Mouse (Mus musculus): ENCODE data around the gene Ppm1m.

The Ppm1m gene

DNA sequence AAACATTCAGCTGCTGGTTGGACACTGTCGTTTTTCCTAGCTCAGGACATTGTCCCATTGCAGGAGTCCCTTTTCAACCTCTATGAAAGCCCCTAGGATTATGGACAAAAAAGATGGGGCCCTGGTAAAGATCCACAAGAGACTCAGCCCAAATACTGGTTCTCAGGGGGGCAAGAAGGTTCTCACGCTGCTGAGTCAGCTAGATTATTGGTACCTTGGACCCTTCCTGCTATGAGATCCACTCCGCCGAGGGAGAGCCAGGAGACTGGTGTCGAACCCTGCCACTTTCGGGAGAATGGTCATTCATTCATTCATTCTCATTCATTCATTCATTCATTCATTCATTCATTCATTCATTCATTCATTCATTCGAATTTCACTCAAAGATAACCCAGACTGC, 17.4 kb upstream of the Ppm1m start:
- DNase-seq, result no peak

DNA sequence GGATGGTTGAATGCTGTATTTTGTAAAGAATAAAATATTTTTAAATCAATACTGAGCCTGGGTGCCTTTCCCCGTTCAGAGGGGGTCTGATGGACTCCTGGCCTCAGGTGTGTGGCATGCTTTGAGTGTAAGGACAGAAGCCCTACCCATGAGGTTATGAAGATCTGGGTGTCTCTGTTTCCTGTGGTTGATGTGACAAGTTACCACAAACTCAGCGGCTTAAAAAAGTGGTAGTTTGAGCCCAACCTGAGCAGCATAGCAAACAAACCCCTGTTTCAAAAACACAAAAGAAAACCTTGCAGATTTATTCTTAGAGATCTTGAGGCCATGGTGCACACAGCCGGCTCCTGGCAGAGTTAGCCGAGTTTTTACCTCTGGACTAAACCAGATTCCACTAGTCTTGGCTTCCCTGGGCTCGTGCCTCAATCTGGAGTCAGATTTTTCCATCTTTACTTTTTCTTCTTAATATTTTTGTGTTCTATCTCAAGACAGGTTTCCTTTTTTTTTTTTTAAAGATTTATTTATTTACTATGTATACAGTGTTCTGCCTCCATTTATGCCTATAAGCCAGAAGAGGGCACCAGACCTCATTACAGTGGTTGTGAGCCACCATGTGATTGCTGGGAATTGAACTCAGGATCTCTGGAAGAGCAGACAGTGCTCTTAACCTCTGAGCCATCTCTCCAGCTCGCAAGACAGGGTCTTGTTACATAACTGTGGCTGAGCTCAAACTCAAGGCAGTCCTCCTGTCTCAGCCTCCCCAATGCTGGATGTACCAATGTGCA, 16.0 kb upstream of the Ppm1m start:
- DNase-seq, result no peak

DNA sequence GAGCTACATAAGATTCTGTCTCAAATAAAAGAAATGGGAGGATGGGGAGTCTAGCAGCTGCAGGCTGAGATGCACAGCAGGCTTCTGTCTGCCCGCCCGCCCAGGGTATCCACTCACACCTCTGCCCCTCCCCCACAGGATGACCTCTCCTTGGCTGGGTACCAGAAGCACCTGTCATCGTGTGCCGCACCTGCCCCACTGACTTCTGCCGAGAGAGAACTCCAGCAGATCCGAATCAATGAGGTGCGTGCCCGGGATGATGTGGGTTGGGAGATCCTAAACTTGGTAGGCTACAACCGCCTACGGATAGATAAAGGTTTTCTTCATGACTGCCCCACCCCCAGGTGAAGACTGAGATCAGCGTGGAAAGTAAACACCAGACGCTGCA, 13.0 kb upstream of the Ppm1m start:
- DNase-seq, result no peak

DNA sequence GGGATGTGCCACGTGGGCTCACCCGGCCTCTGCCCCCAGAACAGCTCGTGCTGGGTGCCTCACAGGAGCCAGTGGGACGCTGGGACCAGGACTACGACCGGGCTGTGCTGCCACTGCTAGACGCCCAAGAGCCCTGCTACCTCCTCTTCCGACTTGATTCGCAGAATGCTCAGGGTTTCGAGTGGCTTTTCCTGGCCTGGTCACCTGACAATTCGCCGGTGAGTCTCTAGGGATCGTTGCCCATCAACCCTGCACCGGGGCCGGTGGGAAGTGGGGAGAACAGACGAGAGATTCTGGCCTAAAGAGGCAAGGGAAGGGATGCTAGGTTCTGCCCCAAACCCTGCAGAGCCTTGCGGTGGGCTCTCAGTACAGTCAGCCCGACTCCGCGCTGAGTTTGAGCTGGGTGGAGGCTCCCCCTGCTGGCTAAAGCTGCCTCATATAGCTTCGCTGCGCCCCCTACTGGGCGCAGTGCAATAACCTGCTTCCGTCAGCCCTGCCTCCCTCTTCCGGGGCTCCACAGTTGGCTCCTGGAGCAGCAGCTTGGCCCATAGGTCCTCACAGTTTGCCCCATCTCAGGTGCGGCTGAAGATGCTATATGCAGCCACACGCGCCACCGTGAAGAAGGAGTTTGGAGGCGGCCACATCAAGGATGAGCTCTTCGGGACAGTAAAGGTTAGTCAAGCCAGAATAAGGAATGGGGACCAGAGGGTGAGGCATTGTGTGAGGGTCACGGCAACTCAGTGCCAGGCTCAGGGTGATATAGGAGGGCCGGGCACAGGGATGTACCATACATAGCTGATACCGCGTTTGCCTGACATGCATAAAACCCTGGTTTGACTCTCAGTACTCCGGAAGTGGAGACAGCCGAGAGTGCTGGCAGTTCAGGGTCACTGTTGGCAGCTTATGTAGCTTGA, 12.4 kb upstream of the Ppm1m start:
- peak; percentile 93 for DNase-seq

DNA sequence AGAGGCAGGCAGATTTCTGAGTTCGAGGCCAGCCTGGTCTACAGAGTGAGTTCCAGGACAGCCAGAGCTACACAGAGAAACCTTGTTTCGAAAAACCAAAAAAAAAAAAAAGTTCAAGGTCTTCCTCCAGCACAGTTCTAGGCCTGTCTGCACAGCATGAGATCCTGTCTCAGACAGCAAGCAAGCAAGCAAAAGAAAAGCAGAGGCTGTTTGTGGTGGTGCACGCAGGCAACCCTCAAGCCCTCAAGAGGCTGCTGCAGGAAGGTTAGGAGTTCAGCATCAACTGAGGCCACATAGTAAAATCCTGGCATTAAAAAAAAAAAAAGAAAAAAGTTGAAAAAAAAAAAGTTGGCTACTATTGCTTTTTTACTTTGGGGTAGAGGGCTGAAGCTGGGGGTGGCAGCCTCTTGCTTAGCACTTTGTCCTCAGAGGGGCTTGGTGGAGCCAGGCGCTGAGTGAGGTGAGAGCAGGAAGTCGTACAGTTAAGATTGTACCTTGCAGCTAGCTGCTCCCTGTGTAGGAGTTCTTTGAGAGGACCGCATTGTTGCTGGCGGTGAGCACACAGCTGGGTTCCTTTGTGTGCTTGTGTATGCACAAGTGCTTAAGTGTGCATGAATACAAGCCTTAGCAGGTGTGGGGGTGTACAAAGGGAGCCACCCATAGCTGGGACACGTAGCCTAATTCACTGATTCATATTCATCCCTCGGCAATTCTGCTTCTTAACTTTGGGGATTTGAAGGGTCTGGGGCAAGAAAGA, 11.5 kb upstream of the Ppm1m start:
- DNase-seq, result no peak

DNA sequence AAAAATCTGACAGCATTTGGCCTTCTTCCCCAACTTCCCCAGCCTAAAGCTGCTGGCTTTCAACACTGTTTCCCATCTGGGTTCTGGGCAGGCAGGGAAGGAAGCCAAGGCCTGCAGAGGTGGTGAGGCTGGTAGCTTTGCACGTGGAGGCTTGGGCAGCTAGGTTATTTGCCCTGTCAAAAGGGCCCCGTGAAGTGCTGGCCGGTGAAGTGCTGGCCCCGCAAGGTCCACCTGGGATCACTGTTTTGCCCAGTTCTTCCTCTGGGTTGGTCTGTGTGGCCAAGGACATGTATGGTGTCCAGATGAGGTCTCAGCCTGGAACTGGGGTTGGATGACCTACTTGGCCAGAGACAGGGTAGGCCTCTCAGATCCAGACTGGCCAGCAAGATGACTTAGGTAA, 10.4 kb upstream of the Ppm1m start:
- DNase-seq, result no peak

DNA sequence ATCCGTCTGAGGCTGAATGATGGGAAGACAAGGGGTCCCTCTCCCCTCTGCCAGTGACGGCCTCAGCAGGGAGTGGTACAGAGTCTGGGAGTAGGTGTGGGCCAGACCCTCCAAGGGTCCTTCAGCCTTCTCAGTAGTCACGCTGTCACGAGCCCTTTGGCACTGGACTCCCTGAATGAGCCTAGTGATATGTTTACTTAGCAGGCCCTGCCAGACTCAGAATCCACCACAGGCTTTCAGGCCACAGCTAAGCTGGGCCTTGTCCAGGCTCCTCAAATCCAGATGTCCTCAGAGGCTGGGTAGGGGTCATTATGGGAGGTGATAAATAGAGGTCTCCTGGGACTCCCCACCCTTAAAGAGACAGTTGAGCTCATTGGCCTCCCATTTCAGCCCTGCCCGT, 8.6 kb upstream of the Ppm1m start:
- DNase-seq, result no peak

DNA sequence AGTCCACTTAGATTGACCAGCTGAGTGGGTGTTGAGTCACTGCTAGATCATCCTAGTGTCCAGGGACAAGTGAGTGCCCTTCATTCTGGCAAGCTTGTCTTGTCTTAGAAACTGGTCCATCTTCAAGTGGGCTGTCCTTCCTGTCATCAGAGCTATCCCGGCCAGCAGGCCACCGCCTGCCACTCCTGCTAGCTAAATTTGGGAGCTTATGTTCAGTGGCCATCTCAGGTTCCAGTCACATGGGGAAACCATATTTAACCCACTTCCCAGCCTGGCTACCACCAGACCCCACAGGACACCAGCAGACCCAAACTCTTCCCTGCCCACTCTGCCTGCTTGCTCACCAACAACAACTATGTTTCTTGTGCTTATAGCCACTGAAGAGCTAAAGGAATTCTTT, 7.0 kb upstream of the Ppm1m start:
- DNase-seq, result no peak

DNA sequence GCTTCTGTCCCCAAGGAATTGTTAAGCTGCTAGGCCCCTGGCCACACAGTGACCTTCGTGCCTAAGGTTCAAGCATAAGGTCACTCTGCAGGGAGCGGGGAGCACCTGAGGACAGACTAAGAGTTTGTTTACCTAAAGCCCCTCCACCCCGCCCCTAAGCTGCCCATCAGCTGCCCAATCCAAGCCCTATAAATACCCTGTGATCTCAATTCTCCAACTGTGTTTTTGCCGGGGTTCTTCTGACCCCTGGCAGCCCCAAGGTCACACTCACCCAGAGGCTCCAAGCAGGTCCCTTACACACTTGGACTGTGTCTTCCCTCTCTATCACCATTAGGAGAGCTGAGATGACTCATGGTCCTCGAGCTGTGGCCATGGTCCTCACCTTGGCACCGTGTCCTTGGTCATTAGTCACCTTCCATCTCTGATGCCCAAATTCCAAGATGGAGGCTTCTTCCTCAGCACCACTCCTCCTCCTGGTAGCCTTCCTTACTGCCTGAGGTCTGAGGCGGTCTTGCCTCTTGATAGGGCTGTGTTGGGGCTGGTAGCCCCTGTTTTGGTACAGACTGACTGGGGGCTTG, 6.3 kb upstream of the Ppm1m start:
- no peak for DNase-seq

DNA sequence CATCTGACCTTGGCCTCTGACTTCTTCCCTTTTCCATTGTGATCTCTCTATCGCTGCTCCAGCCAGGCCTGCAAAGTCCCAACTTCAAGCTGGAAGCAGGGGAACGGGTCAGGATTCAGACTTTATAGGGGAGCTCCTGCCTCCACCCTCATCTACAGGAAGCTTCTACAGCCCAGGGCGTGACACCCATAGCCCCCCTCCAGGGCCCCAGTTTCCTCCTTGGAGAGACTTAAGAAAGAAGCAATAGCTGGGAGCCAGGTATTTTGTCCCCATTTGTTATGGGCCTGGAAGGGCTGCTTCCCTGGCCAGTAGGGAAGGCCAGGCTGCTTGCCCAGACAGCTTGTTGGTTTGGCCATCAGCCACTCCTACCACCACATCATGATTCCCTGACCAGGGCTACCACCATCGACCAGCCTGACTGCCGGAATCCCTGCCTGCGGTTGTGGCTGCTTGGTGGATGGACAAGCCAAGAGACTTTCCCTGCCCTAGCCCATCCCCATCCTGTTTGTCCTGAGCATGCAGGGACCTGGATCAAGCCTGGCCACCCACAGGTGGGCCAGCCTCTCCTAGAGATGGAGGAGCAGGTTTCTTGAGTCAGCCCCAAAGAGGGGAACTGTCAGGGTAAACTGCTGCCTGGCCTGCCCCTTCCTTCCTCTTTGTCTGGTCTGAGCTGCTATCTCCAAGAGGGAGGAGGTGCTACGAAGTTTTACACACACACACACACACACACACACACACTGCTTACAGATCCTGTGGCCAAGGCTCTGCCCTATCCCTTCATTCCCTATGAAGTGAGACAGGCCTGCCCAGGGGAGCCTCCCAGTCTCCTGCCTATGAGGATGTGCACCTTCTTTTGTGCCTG, 4.7 kb upstream of the Ppm1m start:
- no peak for DNase-seq

DNA sequence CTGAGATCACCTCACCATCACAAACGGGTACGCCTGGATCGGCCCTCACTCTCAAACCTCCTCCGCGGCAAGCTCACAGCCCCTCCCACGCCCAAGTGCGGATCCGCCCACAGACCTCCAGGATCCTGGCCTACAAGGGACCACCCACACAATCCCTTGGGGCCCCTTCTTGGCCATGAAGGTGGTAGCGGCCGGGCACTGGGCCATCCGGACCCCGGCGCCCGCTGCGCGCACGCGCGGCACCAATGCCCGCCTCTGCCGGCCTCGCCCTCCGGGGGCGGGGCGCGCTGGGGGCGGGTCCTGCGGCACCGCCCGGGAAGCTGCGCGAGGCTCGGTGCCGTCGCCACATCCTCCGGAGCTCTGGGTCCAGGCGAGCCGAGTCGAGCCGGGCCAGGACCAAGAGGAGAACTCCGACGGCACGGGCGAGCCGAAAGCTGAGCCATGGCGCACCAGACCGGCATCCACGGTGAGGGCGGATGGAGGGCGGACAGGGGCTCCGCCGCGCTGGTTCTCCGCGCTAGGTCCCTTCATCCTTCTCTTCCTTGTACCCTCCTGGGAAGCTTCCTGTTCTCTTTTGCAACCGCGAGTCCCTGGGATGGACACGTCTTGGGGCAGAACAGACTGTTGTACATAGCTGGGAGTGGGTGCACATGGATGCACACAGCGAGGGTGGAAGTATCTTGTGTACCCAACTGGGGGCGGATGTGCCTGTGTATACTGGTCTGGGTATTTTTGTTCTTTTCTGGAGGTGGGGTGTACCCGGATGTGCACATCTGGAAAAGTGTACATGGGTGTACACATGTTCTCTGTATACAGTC, 3.5 kb upstream of the Ppm1m start, which contains the start of gene Twf2:
TSS of gene Twf2 (plus strand) at position 290 of the 818 bp plus-strand sequence.
- peak; percentile 96 for DNase-seq

DNA sequence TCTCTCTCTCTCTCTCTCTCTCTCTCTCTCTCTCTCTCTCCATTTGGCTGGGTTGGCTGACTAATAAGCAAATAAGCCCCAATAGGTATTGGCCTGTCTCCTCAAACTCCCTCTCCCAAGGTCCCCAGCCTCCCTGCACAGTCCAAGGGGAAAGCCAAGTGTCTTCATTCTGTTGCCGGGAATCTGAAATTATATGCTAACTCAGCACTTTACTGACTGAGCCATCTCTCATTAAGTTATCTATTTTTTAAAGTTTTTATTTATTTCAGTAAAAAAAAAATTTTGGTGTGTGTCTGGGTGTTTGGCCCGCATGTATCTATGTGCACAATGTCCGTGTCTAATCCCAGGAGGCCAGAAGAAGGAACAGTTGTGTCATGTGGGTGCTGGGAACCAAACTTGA, 2.3 kb upstream of the Ppm1m start:
- DNase-seq, result no peak

DNA sequence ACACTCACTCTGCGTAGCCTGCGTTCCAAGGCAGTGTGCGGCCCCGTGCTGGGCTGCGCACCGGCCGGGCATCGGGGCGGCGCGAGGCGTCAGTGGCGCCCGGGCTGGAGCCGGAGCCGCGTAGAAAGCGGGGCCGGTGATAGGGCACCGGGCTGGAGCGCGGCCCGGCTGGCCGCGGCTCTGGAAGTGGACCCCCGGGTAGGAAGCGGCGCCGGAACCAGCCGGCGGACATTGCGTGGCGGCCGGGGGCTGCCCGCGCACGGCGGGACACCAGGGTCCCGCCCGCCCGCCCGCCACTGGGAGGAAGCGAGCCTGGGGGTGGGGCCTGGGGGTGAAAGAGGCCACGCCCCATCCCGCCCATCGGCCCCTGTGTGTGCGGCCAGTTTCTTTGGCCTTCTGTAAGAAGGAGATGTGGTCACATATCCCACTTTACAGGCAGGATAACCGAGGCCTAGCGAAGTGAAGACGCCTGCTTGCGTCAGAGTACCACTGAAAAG, 536 bp downstream of the Ppm1m start:
- peak; percentile 75 for DNase-seq

DNA sequence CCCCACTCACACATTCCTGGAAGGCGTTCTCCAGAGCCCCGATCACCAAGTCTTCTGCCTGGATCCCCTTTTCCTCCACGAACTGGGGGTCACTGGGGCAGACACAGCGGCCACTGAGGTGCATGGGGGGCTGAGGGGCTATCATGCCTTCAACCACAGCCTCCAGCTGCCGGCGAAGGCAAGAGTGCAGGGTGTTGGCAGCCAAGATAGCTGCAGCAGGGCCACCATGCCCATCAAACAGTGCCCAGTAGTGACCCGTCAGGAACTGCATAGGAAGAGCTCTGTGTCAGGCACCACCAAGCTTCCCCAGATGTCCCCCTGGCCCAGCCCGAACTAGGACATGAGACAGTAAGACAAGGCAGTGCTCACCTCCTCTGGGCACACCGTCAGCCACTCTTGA, 1.8 kb downstream of the Ppm1m start:
- no peak for DNase-seq

DNA sequence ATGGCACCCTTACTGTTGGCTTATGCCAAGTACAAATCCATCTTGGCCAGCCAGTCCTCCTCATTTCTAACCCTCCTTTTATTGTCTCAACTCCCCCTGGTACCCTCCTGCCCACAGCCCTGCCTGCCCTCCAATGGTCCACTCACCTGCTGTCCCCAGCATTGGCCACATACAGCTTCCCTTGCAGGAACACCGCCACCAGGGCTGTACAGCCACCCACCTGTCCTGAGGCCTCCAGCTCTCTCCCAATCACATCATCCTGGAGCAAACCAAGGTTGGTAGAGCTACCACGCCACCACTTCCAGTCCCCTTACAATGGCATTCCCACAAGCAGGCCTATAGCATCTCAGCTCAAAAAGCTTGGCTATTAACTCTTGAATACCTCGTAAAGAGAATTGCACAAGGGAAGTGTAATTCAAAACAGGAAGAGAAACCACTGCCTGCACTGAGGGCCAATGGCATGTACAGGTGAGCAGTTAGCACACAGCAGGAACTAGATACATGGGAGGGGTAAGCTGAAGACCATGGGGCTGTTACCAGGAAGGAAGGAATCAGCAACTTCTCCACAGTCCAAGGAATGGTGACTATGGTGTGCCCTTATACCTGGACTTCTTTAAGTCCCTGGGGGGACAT, 2.3 kb downstream of the Ppm1m start:
- DNase-seq, result no peak

DNA sequence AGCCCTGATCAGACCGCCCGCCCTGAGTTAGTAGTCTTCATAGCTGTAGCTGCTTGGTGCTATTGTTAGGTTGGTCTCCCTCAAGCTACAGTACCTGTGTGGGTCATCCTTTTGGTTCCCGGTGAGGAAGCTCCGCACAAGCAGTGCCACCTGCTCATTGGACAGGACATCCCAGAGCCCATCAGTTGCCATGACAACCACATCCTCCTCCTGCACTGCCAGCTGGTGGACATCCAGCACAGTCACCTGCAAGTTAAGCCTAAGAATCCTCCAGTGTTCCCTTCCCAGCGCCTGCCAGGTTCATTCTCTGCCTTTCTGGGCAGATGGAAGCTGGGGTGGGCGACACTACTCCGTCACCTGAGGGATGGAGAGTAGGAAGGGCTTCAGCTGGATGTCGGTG, 3.9 kb downstream of the Ppm1m start:
- DNase-seq, result peak; percentile 48

DNA sequence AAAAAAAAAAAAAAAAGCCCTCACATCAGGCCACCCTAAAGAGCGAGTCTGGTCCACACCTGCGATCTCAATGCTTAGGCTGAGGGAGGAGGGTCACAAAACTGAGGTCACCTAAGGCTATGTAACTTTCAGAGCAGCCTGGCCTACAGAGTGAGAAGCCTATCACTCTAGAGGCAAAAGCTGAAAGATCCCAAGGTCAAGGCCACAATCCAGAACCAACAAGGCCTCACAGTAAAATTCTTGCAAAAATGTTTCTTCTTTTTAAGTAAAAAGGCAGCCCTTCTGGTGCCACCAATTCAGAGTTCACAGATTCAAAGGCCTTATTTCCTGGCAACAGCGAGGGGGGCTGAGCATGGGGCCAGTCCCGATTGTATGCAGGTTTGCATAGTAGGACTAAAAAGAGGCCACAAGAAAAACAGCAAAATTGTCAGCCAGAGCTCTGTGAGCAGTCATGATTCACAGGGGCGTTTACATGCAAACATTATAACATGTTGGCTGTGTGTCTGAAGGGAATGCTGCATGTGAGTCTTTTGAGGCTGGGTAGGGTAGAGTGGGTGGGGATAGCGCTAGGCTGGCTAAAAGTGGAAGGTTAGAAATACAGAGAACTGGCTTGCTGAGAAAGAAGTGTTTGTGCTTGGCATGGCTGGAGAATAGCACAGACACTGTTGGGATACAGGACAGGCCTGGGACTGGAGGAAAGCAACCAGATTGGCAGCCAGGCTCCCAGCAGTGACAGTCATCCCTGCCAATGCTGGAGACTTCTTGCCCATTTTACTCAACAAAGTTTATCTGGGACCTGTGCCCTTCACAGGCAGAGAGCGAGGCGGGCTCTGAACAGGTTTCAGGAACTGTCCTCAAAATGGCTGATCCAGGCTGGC, 5.4 kb downstream of the Ppm1m start:
- no peak for DNase-seq

DNA sequence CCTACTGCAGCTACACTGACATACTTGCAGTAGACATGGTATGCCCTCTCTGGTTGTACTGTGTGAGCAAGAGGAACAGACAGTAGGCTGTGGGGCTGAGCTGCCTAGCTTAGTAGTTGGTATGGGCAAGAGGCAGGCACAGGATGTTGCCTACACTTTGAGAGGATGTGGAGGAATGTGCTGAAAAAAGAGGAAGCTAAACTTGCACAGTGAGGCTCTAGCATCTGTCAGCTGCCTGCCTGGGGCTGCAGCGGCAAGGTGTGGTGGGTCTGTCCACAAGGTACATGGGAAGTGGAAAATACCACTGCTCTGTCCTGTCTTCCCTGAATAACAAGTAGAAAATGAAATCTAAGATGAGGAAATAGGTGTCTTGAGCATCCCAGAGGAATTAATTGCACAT, 6.5 kb downstream of the Ppm1m start:
- DNase-seq, result no peak

DNA sequence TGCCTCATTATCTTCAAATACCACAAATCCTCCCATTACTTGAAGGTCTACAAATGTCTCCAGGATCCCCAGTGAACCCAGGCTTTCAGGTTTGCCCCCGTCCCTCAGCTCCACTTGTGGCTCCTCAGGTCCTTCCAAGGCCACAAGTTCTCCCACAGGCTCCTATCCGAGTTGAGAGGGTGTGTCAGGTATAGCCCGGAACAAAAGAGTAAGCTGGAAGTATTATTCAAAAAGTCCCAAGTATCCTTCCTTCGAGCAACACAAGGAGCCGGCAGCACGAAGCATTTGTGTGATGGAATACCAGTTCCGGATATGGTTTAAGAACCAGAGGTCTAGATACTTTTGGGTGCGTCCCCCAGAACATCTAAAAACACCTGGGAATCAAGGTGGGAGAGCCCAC, 7.5 kb downstream of the Ppm1m start:
- DNase-seq, result no peak

Measured in retina, postnatal 1 day (tissue).